Mouse (Mus musculus): Measurements from ENCODE around the gene Aldh3a2.
A peak's percentile ranks its signal among the peaks of the same experiment; 100 is the strongest.

Aldh3a2 gene

DNA sequence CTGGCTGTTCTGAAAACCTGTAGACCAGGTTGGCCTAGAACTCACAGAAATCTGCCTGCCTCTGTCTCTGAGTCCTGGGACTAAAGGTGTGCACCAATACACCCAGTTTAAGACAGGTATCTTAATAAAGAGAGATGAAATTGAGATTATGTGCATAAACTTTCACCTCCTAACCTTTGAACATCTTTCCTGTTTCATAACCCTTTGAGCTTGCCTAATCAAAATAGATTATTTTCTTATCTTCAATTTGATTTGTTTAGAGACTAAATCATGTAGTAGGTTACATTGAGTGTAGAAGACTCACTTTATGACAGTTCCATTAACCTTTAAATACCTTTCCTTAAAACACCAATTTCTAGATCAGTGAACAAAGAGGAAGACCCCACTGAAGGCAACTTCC, 4.3 kb upstream of the Aldh3a2 start:
- DNase-seq: no peak

GRCm38 (mm10) chr11:61270406-61270805, 3.1 kb upstream of the Aldh3a2 start:
- DNase-seq: peak in 1 of 2 experiments; percentile 14

- no peak for DNase-seq
Measured at GRCm38 (mm10) chr11:61268626-61269349, 1.5 kb upstream of the Aldh3a2 start.

DNA sequence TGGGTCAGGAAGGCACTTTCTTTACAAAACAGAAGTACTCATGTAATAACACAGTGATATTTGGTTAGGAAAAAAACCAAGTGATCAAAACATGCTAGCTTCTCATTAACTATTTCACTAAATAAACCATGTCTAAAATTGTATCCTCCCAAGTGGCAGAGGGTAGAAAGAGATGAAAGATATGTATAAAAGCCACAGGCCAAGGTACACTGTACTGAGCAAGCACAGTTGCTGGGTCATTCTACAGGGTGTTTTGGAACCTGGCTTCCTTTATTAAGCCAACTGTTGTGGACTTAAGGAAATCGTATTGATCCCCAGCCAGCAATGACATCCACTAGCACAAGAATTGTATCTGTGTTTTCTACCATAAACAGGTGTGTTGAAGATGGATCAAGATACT, 3.4 kb downstream of the Aldh3a2 start:
- DNase-seq: no peak

GRCm38 (mm10) chr11:61262516-61262915, 4.7 kb downstream of the Aldh3a2 start:
- no peak for DNase-seq

GRCm38 (mm10) chr11:61259106-61259505, 8.2 kb downstream of the Aldh3a2 start:
- no peak for DNase-seq

DNA sequence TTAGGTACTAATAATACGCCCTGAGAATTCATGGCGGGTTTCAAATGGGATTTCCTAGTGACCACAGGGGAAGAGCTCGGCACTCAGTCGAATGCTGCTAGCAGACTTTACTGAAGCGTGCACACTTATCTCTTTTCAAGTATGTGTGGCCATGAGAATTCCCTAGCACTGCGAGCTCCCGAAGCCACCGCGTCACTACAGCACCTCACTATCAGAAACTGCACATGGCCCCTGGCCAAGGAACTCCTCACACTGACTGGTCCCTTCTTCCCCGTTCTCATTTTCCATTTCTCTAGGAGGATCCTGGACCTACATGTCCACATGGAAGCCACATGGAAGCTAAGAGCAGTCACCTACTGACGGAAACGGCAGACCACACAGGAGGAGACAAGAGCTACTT, 14.5 kb downstream of the Aldh3a2 start:
- no peak for DNase-seq

- DNase-seq: no peak
Measured at GRCm38 (mm10) chr11:61251741-61252140, 15.5 kb downstream of the Aldh3a2 start.

GRCm38 (mm10) chr11:61244406-61244805, 22.9 kb downstream of the Aldh3a2 start:
- DNase-seq: peak; percentile 48 to 60

GRCm38 (mm10) chr11:61236015-61236414, 31.2 kb downstream of the Aldh3a2 start:
- DNase-seq: no peak

DNA sequence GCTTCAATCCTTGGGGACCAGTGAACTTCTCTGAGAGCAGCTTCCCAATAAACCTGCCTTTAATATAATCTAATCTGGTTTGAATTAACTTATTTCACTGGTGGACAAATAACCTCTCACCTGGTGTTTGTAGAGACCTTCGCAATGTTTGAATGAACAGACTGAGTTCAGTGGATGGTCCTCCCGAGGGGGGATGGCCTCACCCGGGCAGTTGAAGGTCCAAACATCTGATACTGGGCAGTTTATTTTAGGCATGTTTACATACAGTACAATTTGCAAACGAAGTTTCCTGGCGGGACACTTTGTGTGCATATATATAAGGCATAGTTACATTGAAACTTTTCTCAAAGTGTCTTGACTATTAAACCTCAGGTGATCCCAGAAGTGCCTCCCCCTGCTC, 33.1 kb downstream of the Aldh3a2 start:
- DNase-seq: no peak

- peak; percentile 81 to 84 for DNase-seq
Measured at GRCm38 (mm10) chr11:61231329-61231728, 35.9 kb downstream of the Aldh3a2 start.

DNA sequence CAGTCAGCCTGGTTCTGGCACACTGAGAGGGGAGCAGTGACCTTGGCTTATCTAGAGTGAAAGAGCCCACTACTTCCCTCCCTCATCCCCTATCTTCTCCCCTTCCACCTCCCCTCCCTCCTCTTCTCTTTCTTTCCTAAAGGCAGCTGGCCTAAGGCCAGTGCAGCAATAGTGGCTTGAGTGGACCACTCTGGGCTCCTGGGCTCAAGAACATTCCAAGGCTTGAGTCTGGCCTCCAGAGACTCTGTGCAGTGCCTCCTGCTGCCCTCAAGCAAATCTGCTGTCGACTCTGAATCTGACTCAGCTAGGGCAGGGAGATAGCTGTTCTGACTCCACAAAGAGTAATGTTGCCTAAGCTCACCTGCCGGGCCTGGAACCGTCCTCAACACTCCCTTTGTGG, 38.9 kb downstream of the Aldh3a2 start:
- DNase-seq: peak in 1 of 2 experiments; percentile 24

- peak; percentile 70 to 75 for DNase-seq
Measured at GRCm38 (mm10) chr11:61227816-61228215, 39.4 kb downstream of the Aldh3a2 start.

DNA sequence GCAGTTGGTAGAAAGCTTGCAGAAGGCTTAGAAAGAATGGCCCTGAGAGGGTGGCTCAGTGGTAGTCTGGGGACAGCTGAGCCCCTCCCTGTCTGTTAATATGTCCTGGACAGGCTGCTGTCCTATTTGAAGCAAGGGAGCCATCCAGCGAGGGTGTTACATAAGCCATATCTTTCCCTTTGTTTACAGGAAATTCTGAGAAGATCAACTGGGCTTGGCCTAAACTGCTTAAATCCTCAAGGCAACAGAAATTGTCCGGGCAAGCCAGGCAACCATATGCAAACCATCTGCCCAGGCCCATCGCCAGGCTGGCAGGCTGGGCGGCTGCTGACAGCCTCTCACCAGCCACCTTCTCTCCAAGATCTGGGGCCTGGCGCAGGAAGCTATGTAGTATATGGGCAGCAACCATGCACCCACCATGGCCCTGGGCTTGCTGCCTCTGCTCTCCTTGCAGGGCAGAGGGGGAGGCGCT, 41.3 kb downstream of the Aldh3a2 start:
- DNase-seq: peak; percentile 95 to 97

GRCm38 (mm10) chr11:61225511-61225910, 41.8 kb downstream of the Aldh3a2 start:
- DNase-seq: peak; percentile 53 to 60

DNA sequence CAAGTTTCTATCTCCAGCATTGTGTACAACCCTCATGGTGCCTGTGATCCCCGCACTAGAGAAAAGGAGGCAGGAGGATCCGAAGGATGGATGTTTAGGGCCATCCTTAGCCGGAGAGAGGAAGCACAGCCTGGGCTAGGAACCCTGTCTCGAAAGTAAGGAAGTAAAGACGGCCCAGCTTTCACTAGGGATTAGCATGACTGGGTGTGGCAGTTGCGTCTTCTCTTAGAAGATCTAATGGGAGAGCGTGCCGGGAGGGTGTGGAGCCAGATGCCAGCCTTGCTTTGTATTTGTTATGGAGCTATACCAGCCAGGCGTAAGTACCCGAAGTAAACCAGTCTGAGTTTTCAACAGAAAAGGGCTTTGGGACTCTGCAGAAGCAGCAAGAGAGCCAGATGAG, 42.4 kb downstream of the Aldh3a2 start:
- no peak for DNase-seq

GRCm38 (mm10) chr11:61224234-61224744, 43.0 kb downstream of the Aldh3a2 start:
- DNase-seq: no peak

DNA sequence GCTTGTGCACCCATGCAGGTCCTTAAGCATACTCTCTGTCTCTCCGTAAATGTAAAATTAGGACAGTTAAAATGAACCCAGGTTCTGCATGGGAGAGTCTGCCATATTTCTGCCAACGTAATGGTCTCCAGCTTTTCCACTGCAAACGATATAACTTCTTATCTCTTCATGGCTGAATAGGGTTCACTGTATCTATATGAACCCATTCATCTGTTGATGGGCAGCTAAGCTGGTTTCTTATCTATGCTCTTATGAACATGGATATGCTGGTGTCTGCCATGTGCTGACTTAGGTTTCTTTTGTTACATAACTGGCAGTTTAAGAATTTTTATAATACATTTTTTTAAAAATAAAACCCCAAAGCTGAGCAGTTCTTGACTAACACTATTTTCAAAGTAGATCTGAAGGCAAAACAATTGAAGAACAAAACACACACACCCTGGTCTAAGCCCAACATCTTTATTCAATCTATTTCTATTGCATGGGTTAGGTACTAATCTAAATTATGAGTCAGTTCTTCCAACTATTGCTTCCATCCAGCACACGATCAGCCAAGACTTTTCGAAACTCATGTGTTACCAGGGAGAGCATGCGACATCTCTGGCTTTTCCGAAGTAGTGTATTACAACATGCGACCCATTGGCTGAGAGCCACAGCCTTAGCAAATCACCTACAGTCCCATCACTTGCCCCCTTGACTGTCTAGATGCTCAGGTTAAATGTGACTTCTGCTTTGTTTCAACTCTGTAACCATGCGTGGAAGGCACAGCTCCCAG, 44.1 kb downstream of the Aldh3a2 start:
- DNase-seq: no peak

DNA sequence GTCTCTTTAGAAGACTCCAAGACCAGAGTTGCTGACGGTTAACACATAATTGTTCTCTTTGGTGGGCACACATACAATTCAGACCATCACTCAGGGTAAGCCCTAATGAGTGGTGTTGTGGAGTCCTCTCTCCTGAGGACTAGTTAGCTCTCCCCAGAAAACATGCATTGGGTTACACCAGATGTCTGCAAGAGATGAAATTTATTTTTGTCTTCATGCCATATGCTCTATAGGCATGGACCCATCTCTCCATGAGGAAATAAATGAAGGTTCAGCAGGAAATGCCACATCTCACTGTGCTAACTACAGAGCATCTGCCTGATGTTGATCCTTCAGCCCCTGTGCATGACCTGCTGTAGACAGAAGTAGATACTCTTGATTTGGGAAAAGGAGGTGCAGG, 45.3 kb downstream of the Aldh3a2 start:
- DNase-seq: no peak

DNA sequence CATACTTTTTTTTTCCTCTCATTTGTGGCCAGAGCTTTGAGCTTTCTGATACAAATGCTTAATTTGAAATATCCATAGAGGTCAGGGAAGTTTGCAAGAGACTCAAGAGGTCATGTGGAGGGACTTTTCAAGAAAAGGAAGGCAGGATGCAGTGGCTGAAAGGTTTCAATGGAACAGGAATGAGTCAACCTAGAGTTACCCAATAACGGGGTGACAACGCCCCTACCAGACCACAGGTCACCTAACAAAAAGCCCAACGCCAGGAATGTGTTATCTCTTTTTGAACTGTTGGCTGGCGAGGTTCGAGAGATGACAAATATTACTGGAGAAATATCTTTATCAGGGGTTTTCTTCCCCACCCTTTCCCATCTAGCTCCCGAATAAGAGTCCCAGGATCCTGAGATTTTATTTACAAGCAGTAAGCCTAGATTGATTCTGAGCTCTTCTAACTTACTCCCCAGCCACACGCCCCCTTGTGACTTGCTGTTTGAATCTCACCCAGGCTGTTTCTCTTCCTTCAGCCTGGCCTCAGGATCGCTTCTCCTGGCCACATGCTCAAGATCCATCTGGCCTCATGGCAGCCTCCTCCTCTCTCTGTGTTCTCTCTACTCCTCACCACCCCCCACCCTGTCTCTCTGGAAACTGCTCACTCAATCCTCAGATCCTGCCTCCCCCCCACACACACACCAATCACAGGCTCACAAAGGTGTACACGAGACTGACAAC, 46.9 kb downstream of the Aldh3a2 start:
- DNase-seq: peak; percentile 86 to 87

- DNase-seq: no peak
Measured at GRCm38 (mm10) chr11:61215936-61216335, 51.3 kb downstream of the Aldh3a2 start.

DNA sequence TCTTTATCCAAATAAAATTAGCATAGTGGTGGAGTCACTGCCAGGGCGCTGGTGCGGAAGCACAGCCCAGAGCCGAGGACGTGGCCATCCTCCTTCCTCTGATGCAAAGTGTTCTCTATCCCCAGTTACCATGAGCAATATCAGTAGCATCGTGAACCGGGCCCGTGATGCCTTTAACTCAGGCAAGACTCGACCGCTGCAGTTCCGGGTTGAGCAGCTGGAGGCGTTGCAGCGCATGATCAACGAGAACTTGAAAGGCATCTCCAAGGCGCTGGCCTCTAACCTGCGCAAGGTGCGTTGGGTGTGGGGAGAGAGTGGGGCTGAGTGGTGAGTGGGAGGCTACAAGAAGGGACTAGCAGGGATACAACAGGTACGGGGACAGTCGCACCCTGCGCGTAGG, 55.2 kb downstream of the Aldh3a2 start:
- peak; percentile 28 to 45 for DNase-seq

Data from cerebellum, postnatal 10 days (tissue).